Mouse (Mus musculus) CD4-positive, CD25-positive, alpha-beta regulatory T cell, adult 2 months (primary cell): ENCODE results near the gene Dhx32.

ENCODE experiments used
- DNase-seq: peaks from one replicate; pipeline ENCODE4 v3.0.0-alpha.2; 2012; ENCODE audit warnings: low read depth, low spot score

The Dhx32 gene

GRCm38 (mm10) chr7:133775179-133775578 is 7.3 kb downstream of the Dhx32 start:
- no peak for DNase-seq

DNA sequence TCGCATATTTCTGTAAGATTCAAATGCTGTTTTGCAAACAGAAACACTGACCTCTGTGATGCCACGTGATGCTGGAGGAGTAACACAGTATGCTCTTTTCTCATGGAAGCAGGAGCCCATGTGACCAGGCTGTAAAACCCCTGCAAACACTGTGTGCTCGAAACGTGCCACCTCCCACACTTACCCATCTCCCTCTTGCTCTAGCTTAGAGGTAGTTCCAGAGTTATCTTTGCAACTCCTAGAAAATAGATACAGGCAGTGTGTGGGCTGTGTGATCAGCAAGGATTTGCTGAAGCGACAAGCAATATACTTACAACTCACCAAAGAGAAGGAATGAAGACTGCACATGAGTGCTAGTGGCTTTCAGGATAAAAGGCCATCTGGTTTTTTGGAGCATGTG is 14.0 kb downstream of the Dhx32 start:
- no peak for DNase-seq

DNA sequence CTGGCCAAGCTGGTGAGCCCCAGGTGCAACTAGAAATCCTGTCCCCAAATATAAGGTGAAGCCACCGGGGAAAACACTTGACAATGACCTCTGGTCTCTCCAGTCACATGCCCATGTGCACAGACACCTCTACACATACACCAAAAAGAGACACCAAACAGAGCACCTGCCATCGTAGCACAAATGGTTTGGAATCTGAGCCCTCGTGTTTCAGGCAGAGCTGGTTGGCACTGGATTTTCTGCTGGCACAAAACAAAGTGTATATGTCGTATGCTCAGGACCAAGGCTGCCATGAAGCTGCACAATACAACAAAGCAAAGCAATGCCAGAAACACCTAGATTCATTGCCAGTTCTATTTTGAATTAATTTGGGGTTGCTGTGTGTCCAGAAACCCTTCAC is 14.5 kb downstream of the Dhx32 start:
- no peak for DNase-seq

DNA sequence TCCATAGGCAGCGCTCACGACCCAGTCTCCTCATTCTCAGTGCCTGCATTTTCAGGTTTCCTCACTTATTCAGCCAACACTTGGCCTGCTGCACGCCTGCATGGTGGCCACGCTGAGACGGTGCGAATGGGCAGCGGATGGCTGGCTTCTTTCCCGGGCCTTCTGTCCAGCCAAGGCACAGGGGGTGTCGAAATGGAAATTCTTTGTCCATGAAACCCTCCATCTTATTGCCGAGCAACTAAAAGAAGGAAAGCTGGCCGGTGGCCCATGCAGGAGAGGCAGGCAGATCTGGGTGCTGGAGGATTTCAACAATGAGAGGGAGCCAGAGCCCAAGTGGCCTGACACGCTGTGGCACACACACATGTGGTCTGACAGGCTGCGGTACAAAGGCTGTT is 16.7 kb downstream of the Dhx32 start:
- DNase-seq = no peak

GRCm38 (mm10) chr7:133765240-133765848 is 17.2 kb downstream of the Dhx32 start:
- no peak for DNase-seq

DNA sequence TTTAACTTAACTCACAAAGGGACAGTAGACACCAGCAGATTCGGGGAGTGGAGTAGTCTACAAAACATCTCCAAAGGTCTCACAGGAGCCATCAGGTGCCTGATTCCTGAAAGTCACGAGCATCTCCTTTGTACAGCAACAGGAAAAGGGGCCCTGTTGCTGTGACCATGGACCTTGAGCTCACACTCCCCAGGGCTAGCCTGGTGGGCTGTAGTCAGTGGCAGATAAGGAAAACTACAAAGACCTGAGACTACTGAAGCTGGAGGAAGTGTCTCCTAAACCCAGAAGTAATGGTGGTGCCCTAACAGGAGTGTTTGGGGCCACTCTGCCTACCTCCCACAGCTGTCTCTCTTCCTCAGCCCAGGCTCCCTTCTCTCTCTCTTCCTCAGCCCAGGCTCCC is 18.1 kb downstream of the Dhx32 start:
- no peak for DNase-seq

DNA sequence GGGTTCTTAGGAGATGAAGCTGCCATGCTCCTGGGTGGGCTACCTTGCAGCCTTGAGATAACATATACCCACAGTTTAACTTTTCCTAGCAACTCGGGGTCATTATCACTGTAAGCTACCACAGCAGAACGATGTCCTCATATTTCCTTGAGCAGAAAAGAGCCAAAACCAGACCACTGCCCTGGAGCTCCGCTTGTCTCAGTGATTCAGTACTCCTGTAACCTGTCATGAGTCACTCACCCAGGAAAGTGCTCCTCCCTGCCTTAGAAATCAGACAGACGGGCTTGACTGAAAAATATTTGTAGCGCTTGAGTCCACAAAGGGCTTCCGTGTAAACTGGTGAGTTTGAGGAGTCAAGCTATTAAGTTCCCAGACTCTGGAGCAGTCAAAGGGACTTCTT is 19.8 kb downstream of the Dhx32 start:
- DNase-seq = no peak

DNA sequence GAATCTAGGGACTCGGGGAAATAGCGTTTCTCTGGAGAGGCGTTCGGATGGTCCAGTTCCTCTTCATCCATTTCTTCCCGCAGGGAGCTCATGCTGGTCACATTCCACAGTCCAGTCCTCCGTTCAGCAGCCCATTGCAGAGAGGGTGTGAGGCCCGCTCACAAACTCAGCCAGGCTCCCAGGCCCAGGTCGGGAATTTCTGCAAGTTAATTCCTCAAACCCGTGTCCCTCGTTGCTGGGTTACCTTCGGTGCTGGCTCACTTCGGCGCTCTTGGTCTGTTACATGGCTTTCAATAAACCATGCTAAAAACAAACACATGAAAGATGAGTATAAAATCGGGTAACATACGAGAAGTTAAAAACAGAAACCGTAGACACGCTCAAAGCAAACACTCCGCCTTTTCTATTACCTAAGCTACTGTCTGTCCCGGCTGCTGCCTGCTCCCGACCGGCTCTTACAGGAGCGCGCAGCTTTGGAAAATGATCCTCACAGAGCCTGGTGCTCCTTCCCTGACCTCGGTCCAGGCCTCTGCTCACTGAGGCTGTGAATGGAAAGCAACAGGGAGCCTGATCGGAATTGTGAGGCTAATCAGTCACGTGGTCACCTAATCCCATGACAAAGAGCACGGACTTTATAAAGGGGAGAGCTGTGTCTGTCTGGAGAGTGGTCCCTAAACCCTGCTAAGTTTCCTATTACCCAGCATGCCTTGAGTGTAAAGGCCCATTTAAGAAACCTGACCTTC is 22.7 kb downstream of the Dhx32 start:
- no peak for DNase-seq

- no peak for DNase-seq
Measured at GRCm38 (mm10) chr7:133758716-133759115, 23.8 kb downstream of the Dhx32 start.

GRCm38 (mm10) chr7:133757961-133758455 is 24.5 kb downstream of the Dhx32 start:
- no peak for DNase-seq

DNA sequence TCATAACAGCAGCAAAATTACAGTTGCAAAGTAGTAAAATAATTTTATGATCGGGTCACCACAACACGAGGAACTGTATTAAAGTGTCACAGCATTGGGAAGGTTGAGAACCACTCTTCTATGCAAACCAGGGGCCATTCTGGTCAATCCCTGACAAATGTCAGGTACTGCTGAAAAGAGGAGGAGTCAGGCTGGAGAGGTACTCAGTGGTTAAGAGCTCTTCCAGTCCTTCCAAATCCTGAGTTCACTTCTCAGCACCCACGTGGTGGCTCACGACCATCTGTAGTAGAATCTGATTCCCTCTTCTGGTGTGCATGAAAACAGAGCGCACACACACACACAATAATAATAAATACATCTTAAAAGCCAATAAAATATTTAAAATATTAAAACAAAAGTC is 31.4 kb downstream of the Dhx32 start:
- no peak for DNase-seq

- no peak for DNase-seq
Measured at GRCm38 (mm10) chr7:133750666-133751065, 31.9 kb downstream of the Dhx32 start.

GRCm38 (mm10) chr7:133748753-133749152 is 33.8 kb downstream of the Dhx32 start:
- no peak for DNase-seq

DNA sequence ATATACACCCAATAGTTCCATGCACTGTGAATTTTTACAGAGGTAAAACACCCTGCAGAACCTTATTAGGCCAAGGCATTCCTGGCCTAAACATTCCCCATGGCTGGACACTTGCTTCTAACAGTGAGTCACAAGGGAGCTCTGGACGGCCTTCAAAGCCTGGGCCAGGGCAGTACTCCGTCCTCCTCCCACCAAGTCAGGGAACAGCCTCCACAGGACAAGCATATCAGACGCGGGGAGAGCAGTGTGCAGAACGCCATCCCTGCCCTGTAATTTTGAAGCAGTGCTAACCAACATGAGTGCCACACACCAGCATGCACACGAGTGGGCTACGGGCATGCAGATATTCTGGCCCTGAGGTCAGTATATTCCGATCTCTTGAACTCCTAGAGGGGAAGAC is 35.2 kb downstream of the Dhx32 start:
- DNase-seq = no peak

- no peak for DNase-seq
Measured at GRCm38 (mm10) chr7:133744701-133745100, 37.8 kb downstream of the Dhx32 start.

- DNase-seq = no peak
Measured at GRCm38 (mm10) chr7:133744209-133744608, 38.3 kb downstream of the Dhx32 start.

DNA sequence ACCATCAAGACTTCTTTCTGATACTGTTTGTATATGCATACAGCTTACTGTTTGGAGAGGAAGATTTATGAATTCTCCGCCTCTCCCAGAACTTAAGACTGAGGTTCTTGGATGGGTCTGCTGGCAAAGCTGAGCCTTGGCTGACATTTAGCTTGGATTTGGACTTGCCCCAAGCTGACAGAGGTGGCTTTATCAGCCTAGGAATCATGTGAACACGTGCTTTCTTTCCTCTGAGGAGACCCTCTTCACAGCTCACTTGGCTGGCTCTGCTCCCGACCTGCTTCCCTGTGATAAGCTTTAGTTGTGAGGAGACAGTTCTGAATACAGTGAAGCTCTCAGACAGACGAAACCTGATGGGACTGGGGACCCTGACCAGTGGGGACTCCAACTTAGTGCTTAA is 38.9 kb downstream of the Dhx32 start:
- DNase-seq = no peak

GRCm38 (mm10) chr7:133742530-133743325 is 39.8 kb downstream of the Dhx32 start:
- DNase-seq = no peak

- peak; percentile 25 for DNase-seq
Measured at GRCm38 (mm10) chr7:133740558-133740957, 42.0 kb downstream of the Dhx32 start.

DNA sequence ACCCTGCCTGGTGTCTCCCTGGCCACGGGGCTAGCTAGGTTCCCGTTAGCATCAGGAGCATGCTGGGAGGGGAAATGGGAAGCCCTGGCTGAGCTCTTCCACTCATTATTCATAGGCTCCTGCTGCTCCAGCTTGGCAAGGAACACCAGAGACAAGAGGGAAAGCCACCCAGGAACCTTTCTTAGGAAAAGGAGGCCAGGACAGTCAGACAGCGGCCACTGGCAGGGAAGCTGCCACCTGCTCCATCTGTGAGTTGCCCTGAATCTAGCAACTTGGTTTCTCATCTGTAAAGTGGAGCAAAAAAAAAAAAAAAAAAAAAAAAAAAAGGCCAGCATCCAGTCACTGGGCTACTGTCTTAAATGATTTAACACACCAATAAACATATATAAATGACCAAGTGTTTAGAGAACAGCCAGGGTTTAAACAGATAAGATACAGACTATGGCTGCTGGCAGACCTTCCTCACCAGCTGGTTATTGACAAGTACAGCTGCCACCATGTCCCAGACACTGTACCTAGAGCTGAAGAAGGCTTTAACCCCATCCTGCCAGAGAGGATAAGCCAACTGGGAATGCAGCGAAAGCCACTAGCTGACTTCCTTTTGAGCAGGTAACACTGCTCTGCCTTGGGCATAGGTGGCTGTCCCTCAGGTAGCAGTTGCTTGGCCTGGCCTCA is 50.4 kb downstream of the Dhx32 start:
- no peak for DNase-seq

DNA sequence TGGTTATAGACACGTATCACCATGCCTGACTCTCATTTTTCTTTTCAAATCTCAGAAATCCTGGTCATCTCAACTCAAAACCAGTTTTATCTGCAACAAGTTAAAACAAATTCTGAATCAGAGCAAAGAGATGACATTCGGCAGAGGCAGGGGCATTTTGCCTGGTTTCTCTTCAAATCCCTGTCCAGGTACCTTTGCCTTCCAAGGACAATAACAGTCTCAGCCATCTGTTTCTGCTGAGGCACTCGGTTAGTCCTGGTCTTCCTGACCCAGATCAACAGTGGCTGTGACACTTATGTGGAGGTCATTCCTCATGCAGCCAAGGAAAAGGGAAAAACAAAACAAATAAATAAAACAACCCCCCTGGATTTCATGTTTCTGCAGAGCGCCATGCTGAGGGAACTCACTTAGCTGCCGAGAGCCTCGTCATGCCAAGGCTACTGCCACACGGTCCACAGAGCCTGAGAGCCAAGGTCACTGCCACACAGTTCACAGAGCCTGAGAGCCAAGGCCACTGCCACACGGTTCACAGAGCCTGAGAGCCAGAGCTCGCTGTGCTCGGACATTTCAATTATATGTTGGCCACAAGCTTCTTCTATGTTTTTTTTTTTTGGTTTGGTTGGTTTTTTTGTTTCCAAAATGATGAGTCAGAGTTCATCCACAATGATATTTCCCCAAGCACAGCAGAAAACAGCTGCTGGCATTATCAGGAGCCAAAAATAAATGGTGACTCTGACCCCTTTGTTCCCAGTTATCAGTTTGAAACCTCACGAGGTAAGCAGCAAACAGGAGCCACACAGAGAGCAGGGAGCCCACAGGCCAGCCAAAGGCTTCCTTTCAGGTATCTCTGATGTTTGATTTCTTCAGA is 52.0 kb downstream of the Dhx32 start:
- no peak for DNase-seq
